In genomic region chr11:86652578-86652979, GRCm38 (mm10) we compare ENCODE assay signal across 12 mouse cellular contexts. TPM values are rescaled to one million over a fixed set of nuclear protein-coding genes. Genes with fewer than 3 reads are reported as not detected.
A peak's percentile ranks its signal among the peaks of the same experiment; 100 is the strongest.
DNase-seq lines count a peak whose midpoint lies in the region.
"Had no signal": no experiment of that assay in that cellular context is flagged by ENCODE, and none has a peak within 500 bp of the region (broad histone marks: within the 10 kb centered on the region; RNA-seq: fewer than 3 reads in every experiment).

No protein-coding gene starts in this region.

- peak; percentile 68 for DNase-seq in adrenal gland, adult 2 months
- no peak for DNase-seq in adrenal gland, adult 18-20 months (ENCODE audit: low spot score in 2 of 2)
- peak; percentile 44 for DNase-seq in lung, postnatal 36 days
- no peak for DNase-seq in lung, postnatal 10 days
- peak; percentile 90 for DNase-seq in induced T-regulatory cell, adult 2 months (ENCODE audit: low read depth)
- no peak for DNase-seq in left cerebral cortex, postnatal 14 days (ENCODE audit: low spot score in 2 of 2)
- no peak for DNase-seq in natural killer cell, adult 2 months (ENCODE audit: low spot score in 2 of 2)
- DNase-seq in right cerebral cortex, postnatal 14 days = no peak
- DNase-seq: B cell, adult 2 months; cerebellum, adult 2 months; kidney, postnatal 10 days; right cerebral cortex, postnatal 4 days had no signal

- intact Hi-C loops in left cerebral cortex, postnatal 14 days (cut with DNase I) = loop anchor here (1.0 to 5.0 kb wide), 2 partner anchors 35 to 84 kb away; no protein-coding TSS in a partner anchor

RNA-seq across cellular contexts. Expression of gene Vmp1, which starts 31.1 kb away (rescaled TPM):
- 100 to 1,000 TPM; 124 to 139 TPM for total RNA-seq in adrenal gland, adult 2 months (2021)
- 12.9 and 18.3 TPM in 2 replicates for polyA plus RNA-seq in adrenal gland, adult 2 months (2012; rRNA removed)
- 100 to 1,000 TPM; 106 to 139 TPM for total RNA-seq in adrenal gland, adult 18-20 months (2021)
- total RNA-seq in left cerebral cortex, postnatal 14 days (2021) = 100 to 1,000 TPM; 194 TPM

RNA-seq across cellular contexts. Expression of gene Ptrh2, which starts 31.2 kb away (rescaled TPM):
- total RNA-seq in adrenal gland, adult 2 months (2021) = 10 to 100 TPM; 11.7 to 17.4 TPM
- polyA plus RNA-seq in adrenal gland, adult 2 months (2012; rRNA removed) = 3.0 and 6.2 TPM in 2 replicates
- 10 to 100 TPM; 12.4 to 12.7 TPM for total RNA-seq in adrenal gland, adult 18-20 months (2021)
- total RNA-seq in left cerebral cortex, postnatal 14 days (2021) = 10 to 100 TPM in 1 of 2 experiments, 1 to 10 TPM in 1; 8.1 to 10.2 TPM

Comparison
In these comparisons a context has a peak if more than half of its experiments do, and no peak if none do; other contexts are left out.
1. DNase-seq: peak in adrenal gland, adult 2 months (single experiment), lung, postnatal 36 days (single experiment) and induced T-regulatory cell, adult 2 months (single experiment); none in adrenal gland, adult 18-20 months (0 of 2), lung, postnatal 10 days (single experiment), left cerebral cortex, postnatal 14 days (0 of 2), natural killer cell, adult 2 months (0 of 2) and right cerebral cortex, postnatal 14 days (single experiment).